Mouse (Mus musculus) frontal cortex, adult 2 months (tissue): ENCODE measurements at regions not wholly inside any gene's neighbourhood (a gene's known extent, or its start where the extent isn't known, plus 50 kb on each side); places are given as distances from the start of the nearest gene placed in this dataset.

Source experiments
- DNase-seq, 2 experiments: peaks; one replicate each; pipeline ENCODE4 v3.0.0; 2022; ENCODE audit warnings: low spot score in 1 of 2; ENCODE audit errors: extremely low spot score in 1 of 2

- peak in 1 of 2 experiments; percentile 34 for DNase-seq
Measured at GRCm38 (mm10) chr13:63696399-63696798, 118.6 kb upstream of the Ercc6l2 start.

- no peak for DNase-seq
Measured at GRCm38 (mm10) chr13:63699624-63700023, 115.4 kb upstream of the Ercc6l2 start.

- DNase-seq = no peak
Measured at GRCm38 (mm10) chr13:63700747-63701146, 114.3 kb upstream of the Ercc6l2 start.

- no peak for DNase-seq
Measured at GRCm38 (mm10) chr13:63701199-63702175, 113.6 kb upstream of the Ercc6l2 start.

- no peak for DNase-seq
Measured at GRCm38 (mm10) chr13:63708567-63708966, 106.5 kb upstream of the Ercc6l2 start.

GRCm38 (mm10) chr13:63713137-63713536 lies 101.9 kb upstream of the Ercc6l2 start:
- no peak for DNase-seq

- DNase-seq = no peak
Measured at GRCm38 (mm10) chr13:63716498-63716897, 98.5 kb upstream of the Ercc6l2 start.

- DNase-seq = peak in 1 of 2 experiments; percentile 7
Measured at GRCm38 (mm10) chr13:63717249-63717648, 97.8 kb upstream of the Ercc6l2 start.

GRCm38 (mm10) chr13:63718782-63719181 lies 96.3 kb upstream of the Ercc6l2 start:
- DNase-seq = no peak

GRCm38 (mm10) chr13:63719351-63720207 lies 95.5 kb upstream of the Ercc6l2 start:
- no peak for DNase-seq

GRCm38 (mm10) chr13:63720610-63721009 lies 94.4 kb upstream of the Ercc6l2 start:
- no peak for DNase-seq

GRCm38 (mm10) chr13:63721011-63721625 lies 93.9 kb upstream of the Ercc6l2 start:
- no peak for DNase-seq

GRCm38 (mm10) chr13:63724293-63724692 lies 90.7 kb upstream of the Ercc6l2 start:
- no peak for DNase-seq

GRCm38 (mm10) chr13:63724843-63725582 lies 90.0 kb upstream of the Ercc6l2 start:
- DNase-seq = no peak

GRCm38 (mm10) chr13:63726035-63726434 lies 89.0 kb upstream of the Ercc6l2 start:
- DNase-seq = no peak

GRCm38 (mm10) chr13:63726509-63726908 lies 88.5 kb upstream of the Ercc6l2 start:
- DNase-seq = no peak

- no peak for DNase-seq
Measured at GRCm38 (mm10) chr13:63735739-63736138, 79.3 kb upstream of the Ercc6l2 start.

- peak; percentile 17 to 19 for DNase-seq
Measured at GRCm38 (mm10) chr13:63741879-63742278, 73.2 kb upstream of the Ercc6l2 start.

GRCm38 (mm10) chr13:63748788-63749187 lies 66.3 kb upstream of the Ercc6l2 start:
- DNase-seq = no peak

GRCm38 (mm10) chr13:63749997-63750396 lies 65.0 kb upstream of the Ercc6l2 start:
- DNase-seq = peak in 1 of 2 experiments; percentile 41
